Mouse (Mus musculus): ENCODE measurements at regions not wholly inside any gene's neighbourhood (a gene's known extent, or its start where the extent isn't known, plus 50 kb on each side); places are given as distances from the start of the nearest gene placed in this dataset.

GRCm38 (mm10) chr5:52048790-52049189 lies 141.5 kb downstream of the Dhx15 start:
- no peak overlapping the region for H3K4me3 ChIP-seq (ENCODE audit: insufficient read depth, low read depth, low read length)
- TF ChIP-seq CTCF (IDR thresholded peaks at IDR 0.05; ENCODE audit: low read depth, low read length): no peak
- no peak for TF ChIP-seq POLR2A (IDR thresholded peaks at IDR 0.05; ENCODE audit: extremely low read depth, insufficient read depth, low read length)
- no peaks in the 10 kb centered on the region for H3K27me3 ChIP-seq (ENCODE audit: control insufficient read depth, insufficient read depth, low read length)
- DNase-seq (ENCODE audit: extremely low read depth, low read depth, low spot score): no peak
- no peak overlapping the region for H3K27ac ChIP-seq (replicated peaks; ENCODE audit: insufficient read depth, low read depth, low read length)
- no peaks in the 10 kb centered on the region for H3K36me3 ChIP-seq (ENCODE audit: control insufficient read depth, insufficient read depth, low read length)
- WGBS: 79% methylated on average over 1 of the region's 1 CpGs
- H3K4me1 ChIP-seq (ENCODE audit: control insufficient read depth, insufficient read depth, low read length): no peaks in the 10 kb centered on the region
- no peak overlapping the region for H3K9ac ChIP-seq (ENCODE audit: low read depth, low read length)
- H3K79me2 ChIP-seq (ENCODE audit: control insufficient read depth, insufficient read depth, low read length): no peaks in the 10 kb centered on the region

GRCm38 (mm10) chr5:52046704-52047103 lies 143.6 kb downstream of the Dhx15 start:
- DNase-seq (ENCODE audit: extremely low read depth, low read depth, low spot score): no peak
- Histone ChIP-seq H3K79me2 (ENCODE audit: control insufficient read depth, insufficient read depth, low read length) (no peaks in the 10 kb centered on the region), H3K4me3 (ENCODE audit: insufficient read depth, low read depth, low read length) (no peak overlapping the region), H3K27ac (replicated peaks; ENCODE audit: insufficient read depth, low read depth, low read length) (no peak overlapping the region), H3K4me1 (ENCODE audit: control insufficient read depth, insufficient read depth, low read length) (no peaks in the 10 kb centered on the region), H3K27me3 (ENCODE audit: control insufficient read depth, insufficient read depth, low read length) (no peaks in the 10 kb centered on the region), H3K9ac (ENCODE audit: low read depth, low read length) (no peak overlapping the region), H3K36me3 (ENCODE audit: control insufficient read depth, insufficient read depth, low read length) (no peaks in the 10 kb centered on the region)
- WGBS: 73% methylated on average over 3 of the region's 3 CpGs
- TF ChIP-seq CTCF (IDR thresholded peaks at IDR 0.05; ENCODE audit: low read depth, low read length) (no peak), POLR2A (IDR thresholded peaks at IDR 0.05; ENCODE audit: extremely low read depth, insufficient read depth, low read length) (no peak)

- Histone ChIP-seq H3K36me3 (ENCODE audit: control insufficient read depth, insufficient read depth, low read length) (no peaks in the 10 kb centered on the region), H3K79me2 (ENCODE audit: control insufficient read depth, insufficient read depth, low read length) (no peaks in the 10 kb centered on the region), H3K4me1 (ENCODE audit: control insufficient read depth, insufficient read depth, low read length) (no peaks in the 10 kb centered on the region), H3K27me3 (ENCODE audit: control insufficient read depth, insufficient read depth, low read length) (no peaks in the 10 kb centered on the region), H3K9ac (ENCODE audit: low read depth, low read length) (no peak overlapping the region), H3K4me3 (ENCODE audit: insufficient read depth, low read depth, low read length) (no peak overlapping the region), H3K27ac (replicated peaks; ENCODE audit: insufficient read depth, low read depth, low read length) (no peak overlapping the region)
- no peak for TF ChIP-seq CTCF (IDR thresholded peaks at IDR 0.05; ENCODE audit: low read depth, low read length)
- TF ChIP-seq POLR2A (IDR thresholded peaks at IDR 0.05; ENCODE audit: extremely low read depth, insufficient read depth, low read length): no peak
- 73% methylated on average over 3 of the region's 3 CpGs for WGBS
- no peak for DNase-seq (ENCODE audit: extremely low read depth, low read depth, low spot score)
These were observed 146.2 kb downstream of the Dhx15 start for GRCm38 (mm10) chr5:52044101-52044500.

GRCm38 (mm10) chr5:52041447-52041846 lies 148.9 kb downstream of the Dhx15 start:
- Histone ChIP-seq H3K9ac (ENCODE audit: low read depth, low read length) (no peak overlapping the region), H3K27me3 (ENCODE audit: control insufficient read depth, insufficient read depth, low read length) (no peaks in the 10 kb centered on the region), H3K79me2 (ENCODE audit: control insufficient read depth, insufficient read depth, low read length) (no peaks in the 10 kb centered on the region), H3K36me3 (ENCODE audit: control insufficient read depth, insufficient read depth, low read length) (no peaks in the 10 kb centered on the region), H3K27ac (replicated peaks; ENCODE audit: insufficient read depth, low read depth, low read length) (no peak overlapping the region), H3K4me3 (ENCODE audit: insufficient read depth, low read depth, low read length) (no peak overlapping the region), H3K4me1 (ENCODE audit: control insufficient read depth, insufficient read depth, low read length) (no peaks in the 10 kb centered on the region)
- no peak for TF ChIP-seq CTCF (IDR thresholded peaks at IDR 0.05; ENCODE audit: low read depth, low read length)
- TF ChIP-seq POLR2A (IDR thresholded peaks at IDR 0.05; ENCODE audit: extremely low read depth, insufficient read depth, low read length): no peak
- no peak for DNase-seq (ENCODE audit: extremely low read depth, low read depth, low spot score)
- WGBS: 83% methylated on average over 3 of the region's 3 CpGs

- no peak overlapping the region for H3K9ac ChIP-seq (ENCODE audit: low read depth, low read length)
- no peaks in the 10 kb centered on the region for H3K79me2 ChIP-seq (ENCODE audit: control insufficient read depth, insufficient read depth, low read length)
- no peak overlapping the region for H3K4me3 ChIP-seq (ENCODE audit: insufficient read depth, low read depth, low read length)
- DNase-seq (ENCODE audit: extremely low read depth, low read depth, low spot score): no peak
- no peaks in the 10 kb centered on the region for H3K36me3 ChIP-seq (ENCODE audit: control insufficient read depth, insufficient read depth, low read length)
- 74% methylated on average over 24 of the region's 24 CpGs for whole genome bisulfite sequencing
- TF ChIP-seq CTCF (IDR thresholded peaks at IDR 0.05; ENCODE audit: low read depth, low read length) (no peak), POLR2A (IDR thresholded peaks at IDR 0.05; ENCODE audit: extremely low read depth, insufficient read depth, low read length) (no peak)
- H3K27me3 ChIP-seq (ENCODE audit: control insufficient read depth, insufficient read depth, low read length): no peaks in the 10 kb centered on the region
- no peak overlapping the region for H3K27ac ChIP-seq (replicated peaks; ENCODE audit: insufficient read depth, low read depth, low read length)
- no peaks in the 10 kb centered on the region for H3K4me1 ChIP-seq (ENCODE audit: control insufficient read depth, insufficient read depth, low read length)
These were observed 149.6 kb downstream of the Dhx15 start for GRCm38 (mm10) chr5:52040427-52041312.

DNA sequence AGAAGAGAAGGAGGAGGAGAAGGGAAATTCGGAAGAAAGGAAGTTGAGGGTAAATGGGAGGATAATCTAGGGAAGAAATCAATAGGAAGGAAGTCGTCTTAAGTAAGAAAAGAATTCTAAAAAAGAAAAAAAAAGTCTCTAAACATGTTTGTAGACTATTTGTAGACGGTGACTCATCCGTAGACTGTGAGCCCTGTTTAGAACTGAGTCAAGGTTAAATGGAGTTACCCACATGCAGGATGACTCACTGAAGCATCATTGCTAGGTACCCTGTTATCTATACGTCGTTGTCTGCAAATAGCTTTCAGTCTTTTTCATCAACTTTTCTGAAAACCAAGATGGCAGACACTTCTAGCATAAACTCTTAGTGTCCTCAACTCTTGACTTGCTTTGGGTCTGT lies 155.0 kb downstream of the Dhx15 start:
- H3K4me1 ChIP-seq (ENCODE audit: control insufficient read depth, insufficient read depth, low read length): no peaks in the 10 kb centered on the region
- no peaks in the 10 kb centered on the region for H3K27me3 ChIP-seq (ENCODE audit: control insufficient read depth, insufficient read depth, low read length)
- TF ChIP-seq CTCF (IDR thresholded peaks at IDR 0.05; ENCODE audit: low read depth, low read length) (no peak), POLR2A (IDR thresholded peaks at IDR 0.05; ENCODE audit: extremely low read depth, insufficient read depth, low read length) (no peak)
- H3K9ac ChIP-seq (ENCODE audit: low read depth, low read length): no peak overlapping the region
- no peaks in the 10 kb centered on the region for H3K36me3 ChIP-seq (ENCODE audit: control insufficient read depth, insufficient read depth, low read length)
- no peak for DNase-seq (ENCODE audit: extremely low read depth, low read depth, low spot score)
- no peaks in the 10 kb centered on the region for H3K79me2 ChIP-seq (ENCODE audit: control insufficient read depth, insufficient read depth, low read length)
- no peak overlapping the region for H3K4me3 ChIP-seq (ENCODE audit: insufficient read depth, low read depth, low read length)
- H3K27ac ChIP-seq (replicated peaks; ENCODE audit: insufficient read depth, low read depth, low read length): no peak overlapping the region
- WGBS: 73% methylated on average over 6 of the region's 6 CpGs
